Mouse (Mus musculus) neural tube, embryonic 14.5 days (tissue): Measurements from ENCODE around the gene Mmp14. TPM values are rescaled to one million over a fixed set of nuclear protein-coding genes. Genes with fewer than 3 reads are reported as not detected.

Experiments
- ATAC-seq: fragments of 200-750 bp; cut with Nextera tagmentation; 2 replicates; pipeline ENCODE4 v1.8.0; 2017; ENCODE audit warnings: low read depth, mild to moderate bottlenecking, moderate TSS enrichment, moderate library complexity
- H3K27ac ChIP-seq: fragments of 300-500 bp; sonication (generic); 2 replicates; pipeline ENCODE4 v1.5.1; 2014; ENCODE audit warnings: low read depth, mild to moderate bottlenecking, control low read depth, low read length, moderate library complexity, mixed read lengths
- H3K27me3 ChIP-seq: fragments of 300-500 bp; sonication (generic); 2 replicates; pipeline ENCODE4 v1.6.1; 2014; ENCODE audit warnings: low read length; ENCODE audit not compliant: control insufficient read depth, insufficient read depth
- H3K36me3 ChIP-seq: fragments of 300-500 bp; sonication (generic); 2 replicates; pipeline ENCODE4 v1.6.1; 2014; ENCODE audit warnings: low read length, mixed read lengths; ENCODE audit not compliant: control insufficient read depth, insufficient read depth
- H3K4me1 ChIP-seq: fragments of 300-500 bp; sonication (generic); 2 replicates; pipeline ENCODE4 v1.6.1; 2014; ENCODE audit warnings: low read length; ENCODE audit not compliant: control insufficient read depth, insufficient read depth
- H3K4me2 ChIP-seq: fragments of 300-500 bp; sonication (generic); 2 replicates; pipeline ENCODE4 v1.6.1; 2014; ENCODE audit warnings: mild to moderate bottlenecking, low read depth, low read length, control low read depth
- H3K4me3 ChIP-seq: fragments of 300-500 bp; sonication (generic); 2 replicates; pipeline ENCODE4 v1.5.1; 2014; ENCODE audit warnings: low read depth, low read length, control low read depth, mixed read lengths
- H3K9ac ChIP-seq: fragments of 300-500 bp; sonication (generic); replicated peaks from 2 replicates; pipeline ENCODE4 v1.6.1; 2014; ENCODE audit warnings: low read depth, mild to moderate bottlenecking, control low read depth, low read length, mixed read lengths
- H3K9me3 ChIP-seq: fragments of 300-500 bp; sonication (generic); 2 replicates; pipeline ENCODE4 v1.6.1; 2016; ENCODE audit warnings: low read length; ENCODE audit not compliant: control insufficient read depth
- WGBS: fragments of 180-500 bp; shearing (Covaris S2); extraction: QIAGEN DNeasy Blood & Tissue Kit; methylation state at CpG from one replicate; pipeline ENCODE4 v1.1.7; 2014; 5-methylcytosine and 5-hydroxymethylcytosine counted together
- polyA plus RNA-seq: library from polyadenylated mRNA; unstranded; fragments of >200 nt; fragmentation: Nextera tagmentation; extraction: Ambion mirVana; gene quantifications from 2 replicates; pipeline ENCODE4 v1.2.1, GENCODE M21; 2014

Gene Mmp14
- polyA plus RNA-seq, 1 experiment from 2014 or later, result 24.7 TPM

DNA sequence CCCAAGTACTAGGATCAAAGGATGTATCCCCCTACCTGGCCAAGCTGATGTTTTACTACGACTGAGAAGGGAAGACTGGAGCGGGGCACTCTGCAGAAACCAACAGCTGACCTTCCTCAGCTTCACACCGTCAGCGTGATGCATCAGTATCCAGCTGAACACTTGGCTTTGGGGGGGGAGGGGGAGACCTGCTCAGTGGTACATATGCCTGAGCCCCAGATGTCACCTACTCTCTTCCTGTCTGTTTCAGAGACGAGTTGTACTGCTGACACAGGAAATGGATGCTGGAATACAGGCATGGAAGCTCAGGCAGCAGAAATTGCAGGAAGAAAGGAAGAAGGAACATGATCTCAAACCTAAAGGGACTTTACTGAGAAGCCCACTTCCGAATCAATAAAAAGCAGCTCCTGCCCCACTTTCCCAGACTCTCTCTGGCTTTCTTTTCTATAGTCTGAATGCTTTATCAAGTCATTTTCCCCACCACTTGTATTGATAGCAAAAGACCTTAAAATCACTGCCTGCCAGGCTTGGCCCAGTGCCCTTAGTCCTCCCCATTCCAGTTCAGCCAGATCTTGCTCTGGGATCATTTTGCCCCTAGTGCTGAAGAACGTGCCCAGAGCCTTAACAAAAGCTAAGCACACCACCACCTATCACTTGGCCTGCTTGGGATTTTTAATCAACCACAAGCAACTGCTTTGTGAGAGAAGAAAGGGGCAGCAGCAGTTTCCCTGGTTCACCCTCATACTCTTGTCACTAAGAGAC, 1.9 kb upstream of the Mmp14 start:
- H3K27ac ChIP-seq, result peak overlapping the region; percentile 28; the same call in 1 of the 2 replicates
- H3K27me3 ChIP-seq, result 0 out of 2 replicates have a peak, but pooled peaks cover 3% of the 10 kb centered on the region
- H3K36me3 ChIP-seq, result peaks cover 5% of the 10 kb centered on the region; the same call in 1 of the 2 replicates
- WGBS, result 62% methylated on average over 7 of the region's 7 CpGs
- no peaks in the 10 kb centered on the region for H3K9me3 ChIP-seq
- peaks cover 13% of the 10 kb centered on the region; the same call in 1 of the 2 replicates for H3K4me1 ChIP-seq
- no peak for ATAC-seq
- H3K4me3 ChIP-seq, result no peak overlapping the region
- peak overlapping the region; percentile 7; the same call in 1 of the 2 replicates for H3K4me2 ChIP-seq
- no peak overlapping the region for H3K9ac ChIP-seq

GRCm38 (mm10) chr14:54430406-54431145, 836 bp upstream of the Mmp14 start:
- no peak for ATAC-seq
- peaks cover 13% of the 10 kb centered on the region; the same call in 1 of the 2 replicates for H3K4me1 ChIP-seq
- H3K27me3 ChIP-seq, result 0 out of 2 replicates have a peak, but pooled peaks cover 3% of the 10 kb centered on the region
- H3K9ac ChIP-seq, result peak overlapping the region; percentile 77
- H3K36me3 ChIP-seq, result peaks cover 5% of the 10 kb centered on the region; the same call in 1 of the 2 replicates
- H3K9me3 ChIP-seq, result no peaks in the 10 kb centered on the region
- peak overlapping the region; percentile 63 for H3K4me2 ChIP-seq
- H3K4me3 ChIP-seq, result peak overlapping the region; percentile 52
- peak overlapping the region; percentile 79 for H3K27ac ChIP-seq
- WGBS, result 4% methylated on average over 18 of the region's 18 CpGs

GRCm38 (mm10) chr14:54432078-54432836, 845 bp downstream of the Mmp14 start:
- Histone ChIP-seq H3K4me3 (peak overlapping the region; percentile 52), H3K27me3 (0 out of 2 replicates have a peak, but pooled peaks cover 3% of the 10 kb centered on the region), H3K36me3 (peaks cover 5% of the 10 kb centered on the region; the same call in 1 of the 2 replicates), H3K27ac (peak overlapping the region; percentile 79), H3K9ac (peak overlapping the region; percentile 77), H3K4me2 (peak overlapping the region; percentile 63), H3K9me3 (no peaks in the 10 kb centered on the region), H3K4me1 (peaks cover 12% of the 10 kb centered on the region; the same call in 1 of the 2 replicates)
- 4% methylated on average over 54 of the region's 54 CpGs for WGBS
- ATAC-seq, result peak; percentile 23

DNA sequence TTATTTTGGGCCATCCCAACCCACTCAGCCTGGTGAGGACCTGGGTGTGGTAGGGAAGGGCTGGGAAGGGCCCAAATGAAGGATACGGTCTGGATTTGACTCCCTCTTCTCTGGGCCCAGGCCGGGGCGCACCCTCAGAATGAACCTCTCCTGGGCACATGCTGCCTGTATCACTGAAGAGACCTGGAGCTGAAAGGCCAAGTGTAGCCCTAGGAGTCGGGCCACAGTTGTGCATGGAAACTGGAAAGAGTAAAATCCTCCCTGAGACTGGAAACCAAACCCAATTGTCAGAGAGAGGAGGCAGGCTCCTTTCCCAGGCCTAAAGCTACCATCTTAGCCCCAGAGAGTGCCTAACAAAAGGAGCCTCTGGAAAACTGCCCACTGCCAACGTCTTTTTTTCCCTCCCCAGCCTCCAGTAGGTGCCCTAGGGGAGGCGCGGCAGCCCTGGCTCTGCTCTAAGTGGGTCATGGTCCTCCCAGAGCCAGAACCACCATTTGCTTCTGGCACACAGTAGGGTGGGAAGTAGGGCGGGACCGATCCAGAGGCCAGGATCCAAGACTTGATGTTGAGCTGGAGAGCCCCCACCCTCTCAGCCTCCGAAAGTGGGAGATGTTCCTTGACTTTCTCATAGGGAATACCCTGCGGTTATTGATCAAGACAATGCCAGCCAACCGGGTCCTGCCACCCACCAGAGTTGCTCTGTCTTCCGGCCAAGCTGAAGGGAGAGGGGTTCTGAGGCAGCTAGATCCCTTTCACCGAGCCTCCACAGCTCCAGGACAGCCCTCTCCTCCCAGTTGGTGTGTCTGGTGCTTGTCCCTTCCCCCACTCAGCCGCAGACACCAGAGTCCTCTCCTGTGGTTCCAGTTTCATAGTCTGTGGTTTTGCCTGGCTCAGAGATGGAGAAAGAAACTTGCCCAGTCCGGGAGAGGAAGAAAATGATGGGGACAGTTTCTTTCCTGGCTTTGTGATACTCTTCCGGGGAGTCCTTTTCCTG, 1.7 kb downstream of the Mmp14 start:
- peak overlapping the region; percentile 63 for H3K4me2 ChIP-seq
- H3K4me3 ChIP-seq, result peak overlapping the region; percentile 52
- H3K27ac ChIP-seq, result peak overlapping the region; percentile 35; the same call in 1 of the 2 replicates
- H3K9ac ChIP-seq, result peak overlapping the region; percentile 77
- 44% methylated on average over 17 of the region's 17 CpGs for WGBS
- H3K4me1 ChIP-seq, result peaks cover 8% of the 10 kb centered on the region; the same call in 1 of the 2 replicates
- H3K9me3 ChIP-seq, result no peaks in the 10 kb centered on the region
- H3K27me3 ChIP-seq, result 0 out of 2 replicates have a peak, but pooled peaks cover 3% of the 10 kb centered on the region
- H3K36me3 ChIP-seq, result peaks cover 5% of the 10 kb centered on the region; the same call in 1 of the 2 replicates
- ATAC-seq, result 0 out of 2 replicates have a peak, but pooled peaks have one; percentile 15

GRCm38 (mm10) chr14:54433941-54434531, 2.6 kb downstream of the Mmp14 start:
- no peak for ATAC-seq
- Histone ChIP-seq H3K27me3 (0 out of 2 replicates have a peak, but pooled peaks cover 3% of the 10 kb centered on the region), H3K4me2 (peak overlapping the region; percentile 63), H3K4me1 (peaks cover 8% of the 10 kb centered on the region; the same call in 1 of the 2 replicates), H3K36me3 (peaks cover 5% of the 10 kb centered on the region; the same call in 1 of the 2 replicates), H3K4me3 (peak overlapping the region; percentile 52; the same call in 1 of the 2 replicates), H3K9ac (peak overlapping the region; percentile 77; the same call in 1 of the 2 replicates), H3K9me3 (no peaks in the 10 kb centered on the region), H3K27ac (no peak overlapping the region; the same call in 1 of the 2 replicates)
- 79% methylated on average over 12 of the region's 12 CpGs for WGBS

GRCm38 (mm10) chr14:54435194-54435918, 3.9 kb downstream of the Mmp14 start:
- Histone ChIP-seq H3K4me1 (peaks cover 1% of the 10 kb centered on the region; the same call in 1 of the 2 replicates), H3K9ac (no peak overlapping the region), H3K27ac (no peak overlapping the region), H3K27me3 (0 out of 2 replicates have a peak, but pooled peaks cover 3% of the 10 kb centered on the region), H3K4me3 (no peak overlapping the region), H3K9me3 (no peaks in the 10 kb centered on the region), H3K4me2 (no peak overlapping the region), H3K36me3 (no peaks in the 10 kb centered on the region)
- no peak for ATAC-seq
- WGBS, result 89% methylated on average over 11 of the region's 11 CpGs

- ATAC-seq, result no peak
These were observed 7.7 kb downstream of the Mmp14 start for GRCm38 (mm10) chr14:54439155-54439554.

More at GRCm38 (mm10) chr14:54439155-54439554, 7.7 kb downstream of the Mmp14 start:
- no peaks in the 10 kb centered on the region for H3K27me3 ChIP-seq
- H3K4me2 ChIP-seq, result no peak overlapping the region
- H3K9ac ChIP-seq, result no peak overlapping the region
- H3K4me1 ChIP-seq, result no peaks in the 10 kb centered on the region
- H3K36me3 ChIP-seq, result no peaks in the 10 kb centered on the region
- no peak overlapping the region for H3K4me3 ChIP-seq
- 86% methylated on average over 12 of the region's 12 CpGs for WGBS
- no peak overlapping the region for H3K27ac ChIP-seq
- H3K9me3 ChIP-seq, result no peaks in the 10 kb centered on the region
